Mouse (Mus musculus) adrenal gland, postnatal 10 days (tissue): ENCODE results near the gene Kit. TPM values are rescaled to one million over a fixed set of nuclear protein-coding genes. Genes with fewer than 3 reads are reported as not detected.

ENCODE experiments used
- DNase-seq: peaks from one replicate; pipeline ENCODE4 v3.0.0; 2021; ENCODE audit warnings: mixed read lengths
- total RNA-seq, 2 experiments: library from RNA; stranded (reverse); gene quantifications; 2 replicates each; pipeline ENCODE4 v1.2.3; 2021

Kit gene
- total RNA-seq, 2 experiments from 2014 or later: 9.3 to 14.1 TPM

GRCm38 (mm10) chr5:75589552-75590346 is 15.0 kb downstream of the Kit start:
- no peak for DNase-seq

DNA sequence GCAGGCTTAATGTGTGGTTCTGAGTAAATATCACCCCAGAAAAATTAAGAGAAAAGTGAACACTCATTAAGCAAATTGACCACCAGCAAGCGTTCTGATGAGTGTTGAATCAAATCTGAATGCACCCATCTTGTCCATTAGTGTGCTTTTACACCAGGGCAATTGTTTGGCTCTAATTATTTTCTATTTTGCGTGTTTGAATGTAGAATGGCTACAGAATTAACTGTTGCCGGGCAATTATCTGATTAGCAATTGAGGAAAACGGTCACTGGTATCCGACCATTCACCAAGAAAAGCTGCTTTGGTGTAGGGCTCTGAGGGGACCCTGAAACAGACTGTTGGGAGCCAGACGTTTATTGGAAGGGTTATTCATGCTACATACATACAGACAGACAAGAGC is 16.2 kb downstream of the Kit start:
- DNase-seq: no peak

DNA sequence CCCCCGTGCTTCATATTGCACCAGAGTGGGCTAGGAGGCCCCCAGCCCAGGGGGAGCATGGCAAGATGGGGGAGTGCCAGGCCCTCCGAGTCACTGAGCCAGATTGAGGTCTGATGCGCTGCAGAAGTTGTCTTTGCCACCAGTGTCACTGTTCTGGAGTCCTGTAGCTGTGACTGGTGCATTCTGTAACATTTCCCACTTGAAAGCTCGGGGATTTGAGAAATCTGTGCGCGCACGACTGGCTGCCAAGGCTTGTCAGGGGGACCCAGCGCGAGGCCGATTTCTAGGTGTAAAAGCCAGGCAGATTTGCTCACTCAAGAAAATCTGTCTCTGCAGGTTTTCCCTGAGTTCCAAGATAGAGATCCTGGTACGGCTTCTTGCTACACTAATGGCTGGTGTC is 16.9 kb downstream of the Kit start:
- no peak for DNase-seq

DNA sequence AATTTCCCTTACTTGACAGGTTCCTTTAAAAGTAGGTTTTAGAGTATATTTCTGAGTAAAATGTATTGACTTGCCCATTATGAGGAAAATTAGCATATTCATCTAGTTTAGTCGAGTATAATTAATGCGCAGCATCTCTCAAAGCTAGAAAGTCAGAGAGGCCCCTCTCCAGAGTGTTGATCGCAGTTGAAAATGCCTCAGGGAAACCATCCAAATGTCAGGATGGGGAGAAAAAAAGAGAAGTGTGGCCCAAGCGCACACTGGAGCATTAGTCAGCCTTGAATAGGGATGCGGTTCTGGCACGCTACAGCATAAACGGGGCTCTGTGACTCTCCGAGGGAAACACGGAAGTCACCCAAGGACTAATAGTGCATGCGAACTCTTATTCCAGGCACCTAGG is 20.6 kb downstream of the Kit start:
- DNase-seq: no peak

GRCm38 (mm10) chr5:75596211-75596610 is 21.5 kb downstream of the Kit start:
- DNase-seq: peak; percentile 59

DNA sequence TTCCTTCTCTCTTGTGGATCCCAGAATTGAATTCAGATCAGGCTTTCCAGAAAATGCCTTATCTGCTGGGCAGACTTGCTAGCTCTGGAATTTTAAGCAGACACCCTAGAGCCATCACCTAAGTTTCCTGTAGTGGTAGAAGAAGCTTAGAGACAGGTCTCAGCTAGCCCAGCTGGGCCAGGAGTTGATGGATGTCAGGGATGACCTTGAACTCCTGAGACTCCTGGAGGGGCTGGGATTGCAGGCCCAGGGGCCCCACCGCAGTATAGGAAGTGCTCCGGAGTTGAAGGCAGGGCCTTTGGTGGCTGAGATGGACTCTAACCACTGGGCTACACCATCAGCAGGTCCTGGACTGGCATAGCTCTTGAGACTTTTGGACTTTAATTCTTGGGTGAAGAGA is 22.6 kb downstream of the Kit start:
- no peak for DNase-seq

GRCm38 (mm10) chr5:75598491-75598890 is 23.8 kb downstream of the Kit start:
- DNase-seq: peak; percentile 57

DNA sequence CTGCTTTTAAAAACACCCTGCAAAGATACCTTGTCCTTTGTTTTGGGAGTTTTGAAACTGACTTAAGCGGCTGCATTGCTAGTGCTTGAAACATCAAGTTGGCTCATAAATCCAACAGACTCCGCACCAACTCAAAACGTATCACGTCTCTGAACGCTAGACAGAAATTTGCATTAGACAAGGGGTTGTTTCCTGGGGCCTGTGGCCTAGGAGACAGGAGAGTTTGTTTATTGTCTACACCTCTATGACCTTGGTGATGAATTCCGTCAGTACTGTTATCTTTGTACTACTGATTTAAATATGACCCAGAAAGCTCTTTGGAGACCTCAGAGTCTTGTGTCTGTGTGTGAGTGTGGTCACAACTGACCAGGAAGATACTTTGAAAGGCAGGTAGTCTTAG is 25.3 kb downstream of the Kit start:
- no peak for DNase-seq

GRCm38 (mm10) chr5:75604238-75604637 is 29.5 kb downstream of the Kit start:
- no peak for DNase-seq

- DNase-seq: no peak
Observed at GRCm38 (mm10) chr5:75606898-75607297, 32.2 kb downstream of the Kit start.

GRCm38 (mm10) chr5:75607971-75608370 is 33.3 kb downstream of the Kit start:
- no peak for DNase-seq

DNA sequence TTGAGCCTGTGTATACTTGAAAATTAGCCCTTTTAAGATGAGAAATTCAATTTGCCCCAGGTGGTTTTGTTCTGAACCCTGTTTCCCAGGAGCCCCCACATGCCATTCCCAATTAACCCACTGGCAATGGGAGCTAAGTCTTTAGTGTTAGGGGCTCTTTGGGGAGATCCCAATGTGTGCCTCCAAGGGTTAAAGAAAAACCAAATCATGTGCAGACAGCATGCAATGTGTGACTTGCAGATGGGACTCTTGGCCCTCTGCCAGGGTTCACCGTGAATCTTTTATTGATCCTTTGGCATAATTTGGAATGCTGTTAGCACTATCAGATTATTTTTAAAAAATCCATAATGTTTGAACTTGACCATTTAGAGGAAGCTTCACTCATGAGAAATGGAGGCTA is 37.7 kb downstream of the Kit start:
- no peak for DNase-seq

- DNase-seq: no peak
Observed at GRCm38 (mm10) chr5:75612926-75613325, 38.2 kb downstream of the Kit start.

- no peak for DNase-seq
Observed at GRCm38 (mm10) chr5:75615000-75615571, 40.4 kb downstream of the Kit start.

DNA sequence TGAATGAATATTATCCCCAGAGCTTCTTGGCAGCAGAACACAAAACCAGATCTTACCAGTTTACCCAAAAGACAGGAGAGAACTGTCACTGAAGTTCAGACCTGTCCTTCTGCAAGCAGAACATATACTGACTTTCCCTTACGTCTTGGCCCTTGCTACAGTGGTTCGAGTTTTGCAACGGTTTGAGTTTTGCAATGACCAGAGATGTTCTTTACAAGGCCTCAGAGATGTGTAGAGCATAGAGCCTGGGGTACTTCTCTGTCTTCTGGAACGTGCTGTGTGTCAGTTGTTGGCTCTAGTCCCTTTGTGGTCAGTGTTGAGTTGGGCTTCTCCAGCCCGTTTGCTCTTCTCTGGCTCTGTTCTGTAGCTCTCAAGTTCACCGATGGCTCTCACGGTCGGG is 40.9 kb downstream of the Kit start:
- DNase-seq: no peak

- DNase-seq: no peak
Observed at GRCm38 (mm10) chr5:75622401-75622800, 47.7 kb downstream of the Kit start.

GRCm38 (mm10) chr5:75623007-75623406 is 48.3 kb downstream of the Kit start:
- DNase-seq: no peak

- DNase-seq: no peak
Observed at GRCm38 (mm10) chr5:75623520-75623919, 48.8 kb downstream of the Kit start.

- DNase-seq: no peak
Observed at GRCm38 (mm10) chr5:75623993-75624706, 49.4 kb downstream of the Kit start.

DNA sequence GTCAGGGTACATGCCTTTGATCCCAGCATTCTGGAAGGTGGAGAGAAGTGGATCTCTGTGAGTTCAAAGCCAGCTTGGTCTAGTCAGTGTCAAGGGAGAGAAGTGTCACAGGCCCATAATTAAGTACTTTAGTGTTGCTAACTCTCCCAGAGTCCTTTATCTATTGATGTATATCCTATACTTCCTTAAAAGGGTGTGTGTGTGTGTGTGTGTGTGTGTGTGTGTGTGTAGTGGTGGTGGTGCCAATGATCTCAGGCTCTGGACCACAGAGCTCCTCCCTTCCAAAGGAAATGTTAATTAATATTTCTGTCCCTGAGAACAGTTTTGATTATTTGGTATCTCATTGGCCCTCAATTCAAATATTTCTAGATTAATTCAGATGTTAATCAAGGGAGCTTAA is 50.3 kb downstream of the Kit start:
- DNase-seq: no peak

- DNase-seq: no peak
Observed at GRCm38 (mm10) chr5:75626284-75626683, 51.6 kb downstream of the Kit start.

DNA sequence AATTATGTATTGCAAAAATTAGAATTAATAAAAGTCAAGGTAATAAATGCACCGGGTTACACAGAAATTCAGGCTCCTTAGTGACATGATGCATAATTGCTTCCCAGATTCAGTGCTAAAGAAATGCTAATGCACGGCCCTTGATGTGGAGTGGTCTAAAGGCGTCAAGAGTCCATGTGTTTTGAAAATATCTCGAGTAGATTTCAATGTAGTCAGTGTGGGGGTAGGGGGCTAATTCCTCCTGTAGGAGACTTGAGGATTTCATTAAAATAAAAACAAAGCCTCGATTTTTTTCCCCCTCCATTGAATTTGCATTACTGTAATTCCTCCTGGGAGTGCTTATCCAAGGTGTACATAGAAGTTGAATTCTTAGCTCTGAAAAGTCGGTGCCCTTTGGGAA is 52.0 kb downstream of the Kit start:
- no peak for DNase-seq

- peak; percentile 12 for DNase-seq
Observed at GRCm38 (mm10) chr5:75632257-75632656, 57.5 kb downstream of the Kit start.
